8 mouse cellular contexts compared by ENCODE assay signal in the genomic region with DNA sequence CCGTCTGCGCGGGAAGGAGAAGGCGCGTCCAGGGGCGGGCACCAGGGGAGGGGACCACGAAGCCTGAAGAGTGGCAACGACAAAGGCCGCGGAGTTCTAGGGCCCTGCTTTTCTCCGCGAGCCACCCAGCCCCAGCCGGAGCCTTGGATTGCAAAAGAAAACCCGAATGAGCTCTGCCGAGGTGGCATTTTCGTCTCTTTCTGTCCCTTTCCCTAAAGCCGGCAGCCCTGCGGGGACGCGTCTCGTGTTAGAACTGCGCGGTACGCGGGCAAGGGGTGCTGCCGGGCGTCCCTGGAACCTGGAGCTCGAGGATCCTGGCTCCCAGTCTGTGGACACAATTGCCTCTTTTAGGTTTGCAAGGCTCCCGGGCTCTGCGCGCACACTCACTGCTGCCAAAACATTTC.
DNase-seq lines count a peak whose midpoint lies in the region; ATAC-seq and TF ChIP-seq lines count a peak whose summit lies in the region.
"Had no signal": no experiment of that assay in that cellular context is flagged by ENCODE, and none has a peak within 500 bp of the region (broad histone marks: within the 10 kb centered on the region; RNA-seq: fewer than 3 reads in every experiment).

No protein-coding gene starts in this region.

- peaks cover 70% of the 10 kb centered on the region for H3K27me3 ChIP-seq in embryonic facial prominence, embryonic 13.5 days
- peaks cover 63% of the 10 kb centered on the region for H3K27me3 ChIP-seq in heart, postnatal 0 days (ENCODE audit: control insufficient read depth, insufficient read depth, low read length)
- H3K27me3 ChIP-seq in midbrain, embryonic 14.5 days (ENCODE audit: control insufficient read depth, insufficient read depth, low read length), result peaks cover 57% of the 10 kb centered on the region

- 2% methylated on average over 31 of the region's 31 CpGs for WGBS in embryonic facial prominence, embryonic 13.5 days
- 2% methylated on average over 31 of the region's 31 CpGs for WGBS in heart, postnatal 0 days
- under 1% methylated on average over 31 of the region's 31 CpGs for WGBS in midbrain, embryonic 14.5 days

- DNase-seq in lung, postnatal 4 days, result peak; percentile 5 to 22
- no peak for DNase-seq in lung, adult 18-20 months
- no peak for DNase-seq in heart, postnatal 0 days (ENCODE audit: low spot score)
- peak; percentile 68 for DNase-seq in midbrain, embryonic 14.5 days
- DNase-seq in thymus, postnatal 36 days, result no peak
- DNase-seq in urinary bladder, postnatal 14 days (ENCODE audit: low spot score), result no peak

- ATAC-seq in embryonic facial prominence, embryonic 13.5 days (ENCODE audit: insufficient number of reproducible peaks, insufficient read depth, low FRiP score, low TSS enrichment, low read depth), result no peak
- no peak for ATAC-seq in heart, postnatal 0 days (ENCODE audit: insufficient read depth, low read depth)
- ATAC-seq in midbrain, embryonic 14.5 days (ENCODE audit: low FRiP score, low TSS enrichment), result peak; percentile 13; the same call in 1 of the 2 replicates

- no peaks in the 10 kb centered on the region for H3K36me3 ChIP-seq in embryonic facial prominence, embryonic 13.5 days
- H3K36me3 ChIP-seq in heart, postnatal 0 days (replicated peaks; ENCODE audit: control insufficient read depth, insufficient read depth, low read length), result no peaks in the 10 kb centered on the region
- H3K36me3 ChIP-seq in midbrain, embryonic 14.5 days (ENCODE audit: control insufficient read depth, insufficient read depth, low read length), result no peaks in the 10 kb centered on the region
- H3K36me3 ChIP-seq: liver, embryonic 15.5 days had no signal

- peaks cover 6% of the 10 kb centered on the region; the same call in 1 of the 2 replicates for H3K4me1 ChIP-seq in embryonic facial prominence, embryonic 13.5 days
- no peaks in the 10 kb centered on the region for H3K4me1 ChIP-seq in heart, postnatal 0 days (ENCODE audit: control insufficient read depth, insufficient read depth)
- H3K4me1 ChIP-seq in midbrain, embryonic 14.5 days (ENCODE audit: control insufficient read depth, insufficient read depth, low read length), result peaks cover 3% of the 10 kb centered on the region; the same call in 1 of the 2 replicates
- H3K4me1 ChIP-seq: liver, embryonic 15.5 days had no signal

- H3K9ac ChIP-seq in embryonic facial prominence, embryonic 13.5 days, result peak overlapping the region; percentile 58
- no peak overlapping the region for H3K9ac ChIP-seq in heart, postnatal 0 days (replicated peaks; ENCODE audit: low read depth, low read length)
- peak overlapping the region; percentile 52 for H3K9ac ChIP-seq in midbrain, embryonic 14.5 days (replicated peaks; ENCODE audit: low read length)
- H3K9ac ChIP-seq: liver, embryonic 15.5 days had no signal

- H3K9me3 ChIP-seq in embryonic facial prominence, embryonic 13.5 days, result no peaks in the 10 kb centered on the region
- no peaks in the 10 kb centered on the region for H3K9me3 ChIP-seq in heart, postnatal 0 days (replicated peaks; ENCODE audit: control insufficient read depth, low read length)
- no peaks in the 10 kb centered on the region for H3K9me3 ChIP-seq in midbrain, embryonic 14.5 days (ENCODE audit: control insufficient read depth, low read length)
- H3K9me3 ChIP-seq: liver, embryonic 15.5 days had no signal

- TF ChIP-seq EP300 in heart, postnatal 0 days (IDR thresholded peaks at IDR 0.05; ENCODE audit: low read depth), result no peak

- H3K27ac ChIP-seq in embryonic facial prominence, embryonic 13.5 days, result no peak overlapping the region
- H3K27ac ChIP-seq in heart, postnatal 0 days (ENCODE audit: low read depth), result no peak overlapping the region
- peak overlapping the region; percentile 81 for H3K27ac ChIP-seq in midbrain, embryonic 14.5 days (replicated peaks; ENCODE audit: low read depth, low read length)
- H3K27ac ChIP-seq: liver, embryonic 15.5 days had no signal

- H3K4me3 ChIP-seq in embryonic facial prominence, embryonic 13.5 days, result peak overlapping the region; percentile 31
- 0 out of 2 replicates have a peak overlapping the region, but pooled peaks have one; percentile 3 for H3K4me3 ChIP-seq in heart, postnatal 0 days (ENCODE audit: low read depth, low read length)
- 0 out of 2 replicates have a peak overlapping the region, but pooled peaks have one; percentile 18 for H3K4me3 ChIP-seq in midbrain, embryonic 14.5 days (replicated peaks; ENCODE audit: low read depth, low read length)
- H3K4me3 ChIP-seq: liver, embryonic 15.5 days had no signal

- no peak for TF ChIP-seq CTCF in heart, postnatal 0 days (IDR thresholded peaks at IDR 0.05; ENCODE audit: low read depth)

- peak overlapping the region; percentile 56 for H3K4me2 ChIP-seq in embryonic facial prominence, embryonic 13.5 days
- no peak overlapping the region for H3K4me2 ChIP-seq in heart, postnatal 0 days (ENCODE audit: low read depth, low read length)
- H3K4me2 ChIP-seq in midbrain, embryonic 14.5 days (ENCODE audit: low read length), result peak overlapping the region; percentile 52
- H3K4me2 ChIP-seq: liver, embryonic 15.5 days had no signal

Comparison
In these comparisons a context has a peak if more than half of its experiments do, and no peak if none do; other contexts are left out.
1. DNase-seq: peak in lung, postnatal 4 days (2 of 2) and midbrain, embryonic 14.5 days (single experiment); none in lung, adult 18-20 months (0 of 2), heart, postnatal 0 days (single experiment), thymus, postnatal 36 days (0 of 2) and urinary bladder, postnatal 14 days (single experiment).
2. Peak in every context shown above with its lines, with median percentiles within 50 percentile points of each other: H3K4me3 ChIP-seq.